Mouse (Mus musculus): Measurements from ENCODE around the gene Cntnap2.

GRCm38 (mm10) chr6:47315454-47315853 lies 2256.3 kb downstream of the Cntnap2 start:
- TF ChIP-seq E2F4 (IDR thresholded peaks at IDR 0.05; ENCODE audit: insufficient read depth) (no peak), CEBPB (IDR thresholded peaks at IDR 0.05; ENCODE audit: insufficient read depth, poor library complexity, severe bottlenecking) (no peak), POLR2A (IDR thresholded peaks at IDR 0.05; ENCODE audit: insufficient read length, low read depth) (no peak), MYOG (IDR thresholded peaks at IDR 0.05; ENCODE audit: control insufficient read depth in 1 of 3, insufficient read depth in 1 of 3, insufficient read length in 2 of 3, low read depth in 2 of 3) (no peak), MAX (IDR thresholded peaks at IDR 0.05; ENCODE audit: low read depth) (no peak)
